Mouse (Mus musculus) limb, embryonic 10.5 days (tissue): ENCODE data around the gene Nek1. TPM values are rescaled to one million over a fixed set of nuclear protein-coding genes. Genes with fewer than 3 reads are reported as not detected.

Experiments used
- DNase-seq: peaks from one replicate; pipeline ENCODE4 v3.0.0-alpha.2; 2017; ENCODE audit warnings: low spot score
- H3K27ac ChIP-seq: fragments of 300-500 bp; sonication (generic); 2 replicates; pipeline ENCODE4 v1.5.1; 2016; ENCODE audit warnings: mild to moderate bottlenecking
- H3K27me3 ChIP-seq: fragments of 300-500 bp; sonication (generic); 2 replicates; pipeline ENCODE4 v1.6.1; 2016; ENCODE audit warnings: low read depth, mild to moderate bottlenecking; ENCODE audit not compliant: poor library complexity, severe bottlenecking
- H3K36me3 ChIP-seq: fragments of 300-500 bp; sonication (generic); 2 replicates; pipeline ENCODE4 v1.6.1; 2016; ENCODE audit warnings: mild to moderate bottlenecking, moderate library complexity
- H3K4me1 ChIP-seq: fragments of 300-500 bp; sonication (generic); 2 replicates; pipeline ENCODE4 v1.6.1; 2016
- H3K4me3 ChIP-seq: fragments of 300-500 bp; sonication (generic); 2 replicates; pipeline ENCODE4 v1.5.1; 2016; ENCODE audit warnings: mild to moderate bottlenecking, moderate library complexity
- H3K9me3 ChIP-seq: fragments of 300-500 bp; sonication (generic); replicated peaks from 2 replicates; pipeline ENCODE4 v1.6.1; 2016; ENCODE audit warnings: mild to moderate bottlenecking
- WGBS: fragments of 180-500 bp; shearing (Covaris S2); methylation state at CpG from one replicate; pipeline ENCODE4 v1.1.7; 2016; 5-methylcytosine and 5-hydroxymethylcytosine counted together
- polyA plus RNA-seq: library from polyadenylated mRNA; unstranded; fragments of >200 nt; fragmentation: Nextera tagmentation; extraction: Ambion mirVana; gene quantifications from 2 replicates; pipeline ENCODE4 v1.2.1, GENCODE M21; 2016

Gene Nek1
- polyA plus RNA-seq, 1 experiment from 2014 or later = 18.3 TPM

DNA sequence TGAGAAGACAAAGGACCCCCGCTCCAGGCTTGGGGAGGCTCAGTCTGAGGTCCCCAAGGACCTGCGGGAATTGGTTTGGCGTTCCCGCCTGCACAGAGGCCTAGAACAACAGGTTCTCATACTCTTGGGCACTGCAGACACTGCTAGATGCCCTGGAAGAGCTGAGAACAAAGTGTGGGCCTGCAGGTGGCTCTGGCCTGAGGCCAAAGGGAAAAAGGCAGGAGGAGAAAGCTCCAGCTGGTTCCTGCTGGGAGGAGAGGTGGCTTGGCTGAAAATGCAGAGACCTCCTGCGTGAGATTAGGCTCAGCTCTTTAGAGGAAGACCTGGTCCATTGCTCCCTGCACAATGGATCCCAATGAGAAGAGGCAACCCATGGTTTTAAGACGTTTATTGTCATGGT lies 148.9 kb downstream of the Nek1 start:
- WGBS = 79% methylated on average over 6 of the region's 6 CpGs
- H3K36me3 ChIP-seq = no peaks in the 10 kb centered on the region
- no peaks in the 10 kb centered on the region for H3K9me3 ChIP-seq
- no peak for DNase-seq
- no peak overlapping the region for H3K4me3 ChIP-seq
- no peak overlapping the region for H3K27ac ChIP-seq
- 0 out of 2 replicates have a peak, but pooled peaks cover 3% of the 10 kb centered on the region for H3K4me1 ChIP-seq
- H3K27me3 ChIP-seq = no peaks in the 10 kb centered on the region

- 0 out of 2 replicates have a peak, but pooled peaks cover 3% of the 10 kb centered on the region for H3K4me1 ChIP-seq
- no peaks in the 10 kb centered on the region for H3K36me3 ChIP-seq
- H3K27me3 ChIP-seq = no peaks in the 10 kb centered on the region
- H3K27ac ChIP-seq = no peak overlapping the region
- no peak overlapping the region for H3K4me3 ChIP-seq
- no peak for DNase-seq
- H3K9me3 ChIP-seq = no peaks in the 10 kb centered on the region
- 48% methylated on average over 3 of the region's 3 CpGs for WGBS
Measured at GRCm38 (mm10) chr8:61142302-61142701, 149.3 kb downstream of the Nek1 start.

DNA sequence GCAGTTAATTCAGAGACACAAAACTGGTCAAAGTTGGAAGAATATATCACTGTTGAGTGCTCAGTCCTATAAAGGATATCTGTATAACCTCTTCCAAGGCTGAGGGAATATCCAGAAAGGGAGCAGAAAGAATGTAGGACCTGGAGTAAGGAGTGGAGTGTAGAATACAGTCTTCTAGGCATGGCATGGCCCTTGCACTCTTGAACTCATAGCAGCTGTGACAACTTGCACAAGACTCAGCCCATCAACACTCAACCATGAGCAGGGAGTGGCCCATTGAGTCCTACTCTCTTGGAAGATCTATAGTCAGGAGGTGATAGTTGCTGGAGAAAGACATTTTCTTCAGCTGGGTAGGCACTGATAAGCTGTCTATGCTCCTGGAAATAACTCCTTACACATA lies 149.8 kb downstream of the Nek1 start:
- no peak for DNase-seq
- H3K4me1 ChIP-seq = 0 out of 2 replicates have a peak, but pooled peaks cover 3% of the 10 kb centered on the region
- H3K27ac ChIP-seq = no peak overlapping the region
- H3K36me3 ChIP-seq = no peaks in the 10 kb centered on the region
- no peaks in the 10 kb centered on the region for H3K9me3 ChIP-seq
- no peak overlapping the region for H3K4me3 ChIP-seq
- no peaks in the 10 kb centered on the region for H3K27me3 ChIP-seq

- no peak for DNase-seq
Measured at GRCm38 (mm10) chr8:61148728-61149127, 155.7 kb downstream of the Nek1 start.

DNA sequence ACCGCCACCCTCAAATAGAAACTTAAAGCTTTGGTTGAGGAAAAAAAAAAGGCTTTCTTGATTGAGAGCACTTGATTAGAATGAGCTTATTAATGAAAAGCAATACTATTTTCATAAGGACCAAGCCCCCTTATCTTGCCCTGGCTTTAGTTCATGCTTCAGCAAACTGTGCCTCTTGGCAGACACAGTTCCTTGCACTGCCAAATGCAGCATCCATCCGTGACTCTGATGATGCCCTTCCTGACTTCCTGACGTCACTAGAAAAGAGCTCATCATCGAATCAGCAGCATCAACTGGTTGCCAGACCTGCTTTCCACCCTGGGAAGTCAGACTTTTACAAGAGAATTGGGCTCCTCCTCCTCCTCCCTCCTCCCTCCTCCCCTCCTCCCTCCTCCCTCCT lies 157.6 kb downstream of the Nek1 start:
- Histone ChIP-seq H3K27ac (no peak overlapping the region), H3K4me3 (no peak overlapping the region), H3K9me3 (no peaks in the 10 kb centered on the region), H3K27me3 (no peaks in the 10 kb centered on the region), H3K4me1 (no peaks in the 10 kb centered on the region), H3K36me3 (no peaks in the 10 kb centered on the region)
- DNase-seq = no peak
- 86% methylated on average over 4 of the region's 4 CpGs for WGBS

More at GRCm38 (mm10) chr8:61148728-61149127, 155.7 kb downstream of the Nek1 start:
- 88% methylated on average over 5 of the region's 5 CpGs for WGBS
- no peak overlapping the region for H3K4me3 ChIP-seq
- no peaks in the 10 kb centered on the region for H3K9me3 ChIP-seq
- no peaks in the 10 kb centered on the region for H3K36me3 ChIP-seq
- no peaks in the 10 kb centered on the region for H3K27me3 ChIP-seq
- H3K4me1 ChIP-seq = no peaks in the 10 kb centered on the region
- H3K27ac ChIP-seq = no peak overlapping the region

- Histone ChIP-seq H3K4me3 (no peak overlapping the region), H3K27me3 (no peaks in the 10 kb centered on the region), H3K36me3 (no peaks in the 10 kb centered on the region), H3K4me1 (no peaks in the 10 kb centered on the region), H3K9me3 (no peaks in the 10 kb centered on the region), H3K27ac (no peak overlapping the region)
- no peak for DNase-seq
- 86% methylated on average over 1 of the region's 1 CpGs for WGBS
Measured at GRCm38 (mm10) chr8:61156406-61156805, 163.4 kb downstream of the Nek1 start.

- Histone ChIP-seq H3K36me3 (no peaks in the 10 kb centered on the region), H3K4me3 (no peak overlapping the region), H3K4me1 (no peaks in the 10 kb centered on the region), H3K27ac (no peak overlapping the region), H3K27me3 (no peaks in the 10 kb centered on the region), H3K9me3 (no peaks in the 10 kb centered on the region)
- WGBS = 73% methylated on average over 3 of the region's 3 CpGs
- no peak for DNase-seq
Measured at GRCm38 (mm10) chr8:61158540-61158939, 165.5 kb downstream of the Nek1 start.

- DNase-seq = no peak
- Histone ChIP-seq H3K36me3 (no peaks in the 10 kb centered on the region), H3K9me3 (no peaks in the 10 kb centered on the region), H3K4me3 (no peak overlapping the region), H3K27ac (no peak overlapping the region), H3K4me1 (no peaks in the 10 kb centered on the region), H3K27me3 (no peaks in the 10 kb centered on the region)
- WGBS = 90% methylated on average over 6 of the region's 6 CpGs
Measured at GRCm38 (mm10) chr8:61161461-61162185, 168.6 kb downstream of the Nek1 start.

GRCm38 (mm10) chr8:61162186-61162566 lies 169.2 kb downstream of the Nek1 start:
- 80% methylated on average over 1 of the region's 1 CpGs for WGBS
- Histone ChIP-seq H3K4me1 (no peaks in the 10 kb centered on the region), H3K27ac (no peak overlapping the region), H3K27me3 (no peaks in the 10 kb centered on the region), H3K36me3 (no peaks in the 10 kb centered on the region), H3K4me3 (no peak overlapping the region), H3K9me3 (no peaks in the 10 kb centered on the region)
- DNase-seq = no peak

DNA sequence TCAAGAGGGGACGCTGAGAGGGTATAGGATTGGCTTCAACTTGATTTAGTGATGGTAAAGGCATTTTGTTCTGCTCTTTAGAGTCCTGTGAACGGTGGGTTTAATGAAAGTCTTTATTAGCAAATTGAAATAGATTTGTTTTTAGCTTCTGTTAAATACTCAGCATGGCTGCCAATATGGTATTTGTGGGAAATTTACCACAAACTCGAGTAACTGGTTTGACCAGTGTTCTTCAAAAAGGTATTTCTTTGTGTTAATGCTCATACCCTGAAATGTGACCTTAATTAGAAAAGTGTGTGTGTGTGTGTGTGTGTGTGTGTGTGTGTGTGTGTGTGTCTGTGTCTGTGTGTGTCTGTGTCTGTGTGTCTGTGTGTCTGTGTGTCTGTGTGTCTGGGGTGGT lies 178.6 kb downstream of the Nek1 start:
- Histone ChIP-seq H3K27me3 (no peaks in the 10 kb centered on the region), H3K9me3 (no peaks in the 10 kb centered on the region), H3K36me3 (no peaks in the 10 kb centered on the region), H3K27ac (no peak overlapping the region), H3K4me1 (no peaks in the 10 kb centered on the region), H3K4me3 (no peak overlapping the region)
- DNase-seq = no peak
- WGBS = 80% methylated on average over 3 of the region's 3 CpGs

DNA sequence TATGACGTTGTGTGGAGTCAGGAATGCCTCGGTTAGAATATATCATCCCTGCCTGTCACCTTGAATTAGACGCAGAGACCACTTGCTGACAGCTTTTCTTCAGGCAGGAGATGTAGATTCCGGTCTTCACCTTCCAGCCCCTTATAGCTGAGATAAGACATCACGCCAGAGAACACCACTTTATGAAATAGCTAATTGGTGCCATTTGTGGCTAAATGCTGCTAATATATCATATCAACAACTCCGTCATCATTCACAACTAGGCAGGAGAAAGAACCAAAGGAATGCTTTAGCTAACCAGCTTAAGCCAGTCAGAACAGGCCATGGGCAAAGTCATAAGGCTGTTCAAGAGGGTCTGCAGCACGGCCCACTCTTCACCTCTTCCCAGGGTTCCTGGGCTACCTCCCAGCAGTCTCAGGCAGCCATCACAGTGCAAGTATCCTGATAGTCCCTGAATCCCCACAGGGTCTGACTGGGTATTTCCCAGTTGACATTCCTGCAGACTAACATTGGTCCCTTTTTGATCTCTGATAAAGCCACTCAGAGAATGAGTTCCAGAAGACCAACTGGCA lies 181.0 kb downstream of the Nek1 start:
- H3K36me3 ChIP-seq = no peaks in the 10 kb centered on the region
- H3K27me3 ChIP-seq = no peaks in the 10 kb centered on the region
- 57% methylated on average over 7 of the region's 7 CpGs for WGBS
- H3K4me3 ChIP-seq = no peak overlapping the region
- no peaks in the 10 kb centered on the region for H3K9me3 ChIP-seq
- no peak overlapping the region for H3K27ac ChIP-seq
- DNase-seq = peak; percentile 31
- no peaks in the 10 kb centered on the region for H3K4me1 ChIP-seq

DNA sequence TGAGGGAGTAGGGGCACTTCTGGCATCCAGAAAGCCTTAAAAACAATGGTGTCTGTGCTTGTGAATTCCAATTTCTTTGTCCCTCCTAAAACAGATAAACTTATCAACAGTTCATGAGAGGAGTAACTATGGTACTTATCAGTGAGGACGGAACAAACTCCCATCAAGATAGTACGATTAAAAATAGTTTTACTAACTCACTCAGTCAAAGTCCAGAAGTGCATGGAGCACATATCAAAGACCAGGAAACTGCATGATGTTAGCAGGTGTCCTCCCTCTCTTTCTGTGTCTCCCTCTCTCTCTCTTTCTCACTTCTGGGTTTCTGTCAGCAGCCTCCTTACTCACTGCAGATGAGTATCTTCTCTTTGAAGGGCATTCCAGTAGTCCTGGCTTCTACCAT lies 182.9 kb downstream of the Nek1 start:
- no peak for DNase-seq
- Histone ChIP-seq H3K4me3 (no peak overlapping the region), H3K4me1 (no peaks in the 10 kb centered on the region), H3K27ac (no peak overlapping the region), H3K36me3 (no peaks in the 10 kb centered on the region), H3K27me3 (no peaks in the 10 kb centered on the region), H3K9me3 (no peaks in the 10 kb centered on the region)
- WGBS = 92% methylated on average over 2 of the region's 2 CpGs

- H3K4me3 ChIP-seq = no peak overlapping the region
- H3K9me3 ChIP-seq = no peaks in the 10 kb centered on the region
- 77% methylated on average over 12 of the region's 12 CpGs for WGBS
- DNase-seq = no peak
- H3K27ac ChIP-seq = no peak overlapping the region
- H3K27me3 ChIP-seq = no peaks in the 10 kb centered on the region
- H3K4me1 ChIP-seq = no peaks in the 10 kb centered on the region
- H3K36me3 ChIP-seq = no peaks in the 10 kb centered on the region
Measured at GRCm38 (mm10) chr8:61177680-61178593, 184.9 kb downstream of the Nek1 start.
